Mouse (Mus musculus) cortical plate, adult 2 months (tissue): ENCODE data around the gene Abhd17c.

Experiments
- CTCF ChIP-seq: fragments of 200-500 bp; IDR thresholded peaks from 2 replicates; pipeline ENCODE4 v1.5.1; 2011; ENCODE audit warnings: mild to moderate bottlenecking, control low read depth, low read length; ENCODE audit not compliant: insufficient read depth; ENCODE audit errors: extremely low read depth
- POLR2A ChIP-seq: fragments of 200-500 bp; IDR thresholded peaks from 2 replicates; pipeline ENCODE4 v1.6.1; 2011; ENCODE audit warnings: mild to moderate bottlenecking, low read length, control low read depth; ENCODE audit not compliant: insufficient read depth; ENCODE audit errors: extremely low read depth

DNA sequence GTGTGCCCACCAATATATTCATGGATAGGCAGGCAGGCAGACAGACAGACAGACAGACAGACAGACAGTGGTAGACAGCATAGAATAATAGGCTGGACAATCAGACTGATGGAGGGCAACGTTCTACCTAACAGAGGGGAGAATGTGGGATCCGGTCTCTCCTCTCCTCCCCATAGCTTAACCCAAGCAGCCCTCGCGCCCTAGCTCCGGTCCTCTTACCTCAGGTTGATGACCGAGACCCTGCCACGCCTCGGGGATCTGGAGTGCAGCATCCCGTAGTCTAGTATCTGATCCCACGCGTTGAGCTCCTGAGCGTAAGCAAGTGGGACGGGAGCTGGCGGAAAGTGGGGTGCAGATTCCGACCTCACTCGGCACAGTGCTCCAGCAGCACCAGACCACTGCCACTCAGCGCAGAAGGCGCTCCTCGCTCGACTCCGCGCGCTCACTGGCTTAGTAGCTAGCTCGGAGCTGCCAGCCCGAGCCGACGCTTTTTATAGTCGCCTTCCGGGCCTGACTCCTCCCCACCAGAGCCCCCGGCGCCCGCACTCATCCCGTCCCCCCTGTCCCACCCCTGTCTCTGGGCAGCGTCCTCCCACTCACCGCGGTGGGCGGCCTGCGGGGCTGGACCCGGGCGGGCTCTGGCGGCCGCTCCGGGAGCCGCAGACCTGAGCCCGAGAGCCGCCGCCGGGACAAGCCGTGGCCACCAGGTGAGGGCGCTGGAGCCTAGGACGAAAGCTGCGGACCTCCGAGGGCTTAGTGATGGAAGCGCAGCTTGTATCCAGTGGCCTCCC is 65.5 kb downstream of the Abhd17c start, which contains the start of gene Cemip:
- TF ChIP-seq CTCF, result peak; percentile 57
- 0 out of 2 replicates have a peak, but pooled peaks have one; percentile 30 for TF ChIP-seq POLR2A
